Mouse (Mus musculus): ENCODE measurements at regions not wholly inside any gene's neighbourhood (a gene's known extent, or its start where the extent isn't known, plus 50 kb on each side); places are given as distances from the start of the nearest gene placed in this dataset.

GRCm38 (mm10) chr8:8360586-8360985 lies 300.5 kb downstream of the Efnb2 start:
- no peak overlapping the region for H3K9ac ChIP-seq (ENCODE audit: control insufficient read depth, low read depth, low read length, poor library complexity, severe bottlenecking)
- no peaks in the 10 kb centered on the region for H3K9me3 ChIP-seq (replicated peaks; ENCODE audit: insufficient read depth, low read length)
- H3K4me3 ChIP-seq (ENCODE audit: control insufficient read depth in 1 of 2, insufficient read depth in 1 of 2, low read depth in 2 of 2, low read length in 2 of 2) = no peak overlapping the region
- TF ChIP-seq ZC3H11A (IDR thresholded peaks at IDR 0.05; ENCODE audit: low read depth, low read length) (no peak), GABPA (IDR thresholded peaks at IDR 0.05; ENCODE audit: low read depth, low read length) (no peak), GATA1 (IDR thresholded peaks at IDR 0.05; ENCODE audit: low read depth, low read length) (no peak), RCOR1 (IDR thresholded peaks at IDR 0.05; ENCODE audit: low read depth, low read length) (no peak), MYB (IDR thresholded peaks at IDR 0.05; ENCODE audit: low read depth, low read length) (no peak), SMC3 (IDR thresholded peaks at IDR 0.05; ENCODE audit: low read depth, low read length) (no peak), UBTF (IDR thresholded peaks at IDR 0.05; ENCODE audit: borderline replicate concordance, insufficient read depth, low read depth, low read length) (no peak), ZNF384 (IDR thresholded peaks at IDR 0.05; ENCODE audit: low read depth, low read length) (no peak), CHD1 (IDR thresholded peaks at IDR 0.05; ENCODE audit: low read depth, low read length) (no peak)
- H3K79me2 ChIP-seq (ENCODE audit: control insufficient read depth, insufficient read depth, low read length, poor library complexity) = no peaks in the 10 kb centered on the region
- no peak for DNase-seq (ENCODE audit: low read depth, low spot score)
- H3K27me3 ChIP-seq (ENCODE audit: control insufficient read depth in 1 of 2, insufficient read depth in 2 of 2, low read length in 2 of 2) = no peaks in the 10 kb centered on the region
- no peaks in the 10 kb centered on the region for H3K4me1 ChIP-seq (ENCODE audit: control insufficient read depth in 1 of 2, insufficient read depth in 2 of 2, low read length in 2 of 2)
- no peaks in the 10 kb centered on the region for H3K36me3 ChIP-seq (ENCODE audit: control insufficient read depth in 1 of 2, insufficient read depth in 2 of 2, low read length in 2 of 2)
- no peak overlapping the region for H3K27ac ChIP-seq (ENCODE audit: control insufficient read depth, low read depth, low read length)

- DNase-seq (ENCODE audit: low read depth, low spot score) = no peak
- H3K9ac ChIP-seq (ENCODE audit: control insufficient read depth, low read depth, low read length, poor library complexity, severe bottlenecking) = no peak overlapping the region
- no peak overlapping the region for H3K27ac ChIP-seq (ENCODE audit: control insufficient read depth, low read depth, low read length)
- no peak overlapping the region for H3K4me3 ChIP-seq (ENCODE audit: control insufficient read depth in 1 of 2, insufficient read depth in 1 of 2, low read depth in 2 of 2, low read length in 2 of 2)
- no peaks in the 10 kb centered on the region for H3K4me1 ChIP-seq (ENCODE audit: control insufficient read depth in 1 of 2, insufficient read depth in 2 of 2, low read length in 2 of 2)
- H3K79me2 ChIP-seq (ENCODE audit: control insufficient read depth, insufficient read depth, low read length, poor library complexity) = no peaks in the 10 kb centered on the region
- H3K36me3 ChIP-seq (ENCODE audit: control insufficient read depth in 1 of 2, insufficient read depth in 2 of 2, low read length in 2 of 2) = no peaks in the 10 kb centered on the region
- TF ChIP-seq MAZ (IDR thresholded peaks at IDR 0.05; ENCODE audit: low read depth, low read length) (no peak), NELFE (IDR thresholded peaks at IDR 0.05; ENCODE audit: low read depth, low read length) (no peak), ELF1 (IDR thresholded peaks at IDR 0.05; ENCODE audit: low read depth, low read length) (no peak)
- no peaks in the 10 kb centered on the region for H3K27me3 ChIP-seq (ENCODE audit: control insufficient read depth in 1 of 2, insufficient read depth in 2 of 2, low read length in 2 of 2)
- no peaks in the 10 kb centered on the region for H3K9me3 ChIP-seq (replicated peaks; ENCODE audit: insufficient read depth, low read length)
These were observed 306.1 kb downstream of the Efnb2 start for GRCm38 (mm10) chr8:8354977-8355376.

GRCm38 (mm10) chr8:8344661-8345060 lies 316.4 kb downstream of the Efnb2 start:
- DNase-seq (ENCODE audit: low read depth, low spot score) = no peak
- no peaks in the 10 kb centered on the region for H3K27me3 ChIP-seq (ENCODE audit: control insufficient read depth in 1 of 2, insufficient read depth in 2 of 2, low read length in 2 of 2)
- no peaks in the 10 kb centered on the region for H3K79me2 ChIP-seq (ENCODE audit: control insufficient read depth, insufficient read depth, low read length, poor library complexity)
- H3K36me3 ChIP-seq (ENCODE audit: control insufficient read depth in 1 of 2, insufficient read depth in 2 of 2, low read length in 2 of 2) = no peaks in the 10 kb centered on the region
- H3K4me1 ChIP-seq (ENCODE audit: control insufficient read depth in 1 of 2, insufficient read depth in 2 of 2, low read length in 2 of 2) = no peaks in the 10 kb centered on the region
- H3K27ac ChIP-seq (ENCODE audit: control insufficient read depth, low read depth, low read length) = no peak overlapping the region
- TF ChIP-seq MYB (IDR thresholded peaks at IDR 0.05; ENCODE audit: low read depth, low read length) = no peak
- no peak for TF ChIP-seq JUND (IDR thresholded peaks at IDR 0.05; ENCODE audit: low read depth, low read length)
- TF ChIP-seq SMC3 (IDR thresholded peaks at IDR 0.05; ENCODE audit: low read depth, low read length) = no peak
- TF ChIP-seq BHLHE40 (IDR thresholded peaks at IDR 0.05; ENCODE audit: borderline replicate concordance, low read depth, low read length) = no peak
- no peaks in the 10 kb centered on the region for H3K9me3 ChIP-seq (replicated peaks; ENCODE audit: insufficient read depth, low read length)
- no peak overlapping the region for H3K4me3 ChIP-seq (ENCODE audit: control insufficient read depth in 1 of 2, insufficient read depth in 1 of 2, low read depth in 2 of 2, low read length in 2 of 2)
- no peak overlapping the region for H3K9ac ChIP-seq (ENCODE audit: control insufficient read depth, low read depth, low read length, poor library complexity, severe bottlenecking)
